Mouse (Mus musculus) left cerebral cortex, adult 8-10 months (tissue): ENCODE data around the gene Ckap2. TPM values are rescaled to one million over a fixed set of nuclear protein-coding genes. Genes with fewer than 3 reads are reported as not detected.
"Not testable (repeated sequence)": the region's sequence is repeated elsewhere in the genome, so short reads cannot be mapped to it uniquely, and the experiment has no call there.

ENCODE experiments used
- DNase-seq, 2 experiments: peaks; one replicate each; pipeline ENCODE4 v3.0.0; 2022; ENCODE audit warnings: low spot score in 2 of 2
- total RNA-seq, 4 experiments: library from RNA; stranded (reverse); gene quantifications; 2 replicates each; pipeline ENCODE4 v1.2.4; 2022

The Ckap2 gene
- total RNA-seq, 4 experiments from 2014 or later = 0.30 to 0.63 (median 0.51) TPM; not detected in 1

DNA sequence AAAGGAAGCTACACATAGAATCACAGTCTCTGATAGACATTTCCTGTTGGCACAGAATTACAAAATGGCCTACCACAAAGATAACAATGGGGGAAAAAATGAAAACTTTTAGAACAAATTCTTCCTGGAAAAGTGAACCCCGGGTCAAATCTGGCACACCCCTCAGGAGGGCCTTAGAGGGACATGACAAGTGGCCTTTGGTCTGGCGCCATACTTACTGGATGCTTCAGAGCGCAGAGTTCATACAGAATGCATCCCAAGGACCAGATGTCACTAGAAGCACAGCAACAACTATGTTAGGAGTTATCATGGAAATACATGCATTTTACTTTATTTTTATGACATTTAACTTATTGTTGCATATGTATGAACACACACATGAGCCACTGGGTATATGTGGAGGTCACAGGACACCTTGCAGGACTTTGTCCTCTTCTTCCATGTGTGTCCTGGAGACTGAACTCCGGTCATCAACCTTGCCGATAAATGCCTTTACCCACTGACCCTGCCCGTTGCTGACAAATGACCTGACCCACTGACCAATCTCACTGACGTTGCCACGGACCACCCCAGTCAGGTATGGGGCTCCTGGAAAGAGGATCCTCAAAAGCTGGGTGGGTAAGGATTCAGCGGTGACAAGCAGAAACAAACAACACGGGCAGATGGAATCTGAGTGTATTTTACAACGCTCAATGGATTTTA, 35.8 kb downstream of the Ckap2 start:
- no peak for DNase-seq

DNA sequence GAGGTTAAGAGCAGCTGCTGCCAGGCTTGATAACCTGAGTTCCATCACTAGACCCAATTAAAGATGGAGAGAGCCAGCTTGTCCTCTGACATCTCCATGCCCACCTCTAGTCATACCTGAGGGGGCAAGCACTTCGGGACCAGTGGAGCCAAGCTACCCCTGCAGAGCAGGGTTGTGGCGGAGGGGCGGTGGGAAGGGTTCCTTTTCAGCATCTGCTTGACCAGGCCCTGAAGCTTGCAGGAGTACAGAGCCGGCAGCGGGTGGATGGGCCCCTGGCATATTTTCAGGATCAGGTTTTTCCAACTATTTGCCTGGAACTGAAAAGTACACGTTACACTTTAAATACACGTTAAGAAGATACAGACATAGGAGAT, 37.3 kb downstream of the Ckap2 start:
- DNase-seq = no peak

DNA sequence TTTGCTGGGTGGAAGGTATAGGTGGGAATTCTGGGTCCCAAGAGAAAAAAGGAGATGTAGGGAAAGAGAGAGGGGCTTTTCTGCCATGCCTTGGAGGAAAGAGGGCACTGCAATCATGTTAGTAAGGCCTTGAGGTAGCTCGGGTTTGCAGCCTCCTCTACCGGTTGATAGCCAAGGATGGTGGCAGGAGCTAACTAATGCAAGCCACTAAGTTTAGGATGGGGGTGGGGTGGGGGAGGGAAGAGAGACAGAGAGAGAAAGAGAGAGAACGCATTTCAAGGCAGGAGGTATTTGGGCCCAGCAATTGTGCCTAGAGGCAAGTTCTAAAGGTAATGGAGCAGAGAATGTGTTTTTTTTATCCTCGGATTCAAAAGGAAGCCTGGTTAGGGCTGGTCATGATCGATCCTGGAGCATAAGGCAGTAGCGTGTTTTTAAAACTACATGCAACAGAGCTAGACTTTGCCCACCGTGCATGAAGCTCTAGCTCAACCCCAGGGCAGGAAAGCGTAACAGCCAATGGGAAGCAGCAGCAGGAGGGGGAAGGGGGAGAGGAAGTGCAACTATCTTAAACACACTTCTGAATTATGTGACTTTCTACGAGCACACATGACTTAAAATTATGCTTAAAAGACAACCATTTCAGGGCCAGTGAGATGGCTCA, 37.8 kb downstream of the Ckap2 start:
- DNase-seq = no peak

DNA sequence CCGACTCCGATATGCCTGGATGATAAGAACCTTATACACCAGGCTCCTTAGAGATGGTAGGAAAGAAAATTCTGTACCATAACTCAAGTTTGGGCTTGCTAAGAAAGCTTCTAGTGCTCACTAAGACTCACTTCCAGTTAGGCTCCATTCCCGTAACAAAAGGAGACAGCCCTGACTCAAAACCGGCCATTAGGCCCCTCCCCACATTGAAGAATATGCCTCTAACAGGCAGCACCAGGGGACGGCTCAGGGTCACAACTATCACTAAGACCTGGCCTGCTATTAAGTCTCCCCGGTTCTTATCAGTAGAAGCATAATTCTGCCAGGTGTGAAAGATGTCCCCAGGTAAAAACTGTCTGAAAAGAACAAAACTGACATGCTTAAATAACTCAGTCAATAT, 39.8 kb downstream of the Ckap2 start:
- DNase-seq = no peak

DNA sequence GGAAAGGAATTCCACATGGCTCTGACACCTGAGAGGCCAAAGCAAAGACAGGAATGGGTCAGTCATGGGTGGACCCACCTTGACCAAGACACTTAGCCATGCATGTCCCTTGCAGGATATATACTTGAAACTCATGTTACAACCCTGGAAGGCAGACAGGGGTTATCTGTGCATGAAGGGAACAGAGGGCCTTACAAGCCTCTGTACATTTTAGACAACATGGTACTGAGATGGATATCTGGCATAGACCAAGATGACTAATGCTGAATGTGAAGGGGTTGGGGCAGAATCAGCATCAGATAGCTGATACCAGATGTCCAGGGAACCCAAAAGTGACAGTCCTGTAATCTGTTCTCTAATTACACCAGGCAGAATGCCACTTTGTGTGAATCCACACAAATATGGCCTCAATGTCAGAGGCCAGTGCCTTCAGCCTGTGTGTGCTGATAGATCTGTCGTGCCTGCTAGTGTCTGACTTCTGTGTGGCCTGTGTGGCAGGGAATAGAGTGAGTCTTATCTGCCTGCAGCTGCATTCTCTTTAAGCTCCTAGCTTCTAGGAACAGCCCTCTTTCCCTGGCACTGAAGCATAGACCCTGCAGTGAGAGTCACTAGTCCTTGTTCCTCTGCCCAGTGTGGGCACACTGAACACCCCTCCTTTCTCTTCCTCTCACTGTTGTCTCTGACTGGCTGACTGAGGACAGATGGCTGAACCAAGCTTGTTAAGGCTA, 41.7 kb downstream of the Ckap2 start:
- no peak for DNase-seq

DNA sequence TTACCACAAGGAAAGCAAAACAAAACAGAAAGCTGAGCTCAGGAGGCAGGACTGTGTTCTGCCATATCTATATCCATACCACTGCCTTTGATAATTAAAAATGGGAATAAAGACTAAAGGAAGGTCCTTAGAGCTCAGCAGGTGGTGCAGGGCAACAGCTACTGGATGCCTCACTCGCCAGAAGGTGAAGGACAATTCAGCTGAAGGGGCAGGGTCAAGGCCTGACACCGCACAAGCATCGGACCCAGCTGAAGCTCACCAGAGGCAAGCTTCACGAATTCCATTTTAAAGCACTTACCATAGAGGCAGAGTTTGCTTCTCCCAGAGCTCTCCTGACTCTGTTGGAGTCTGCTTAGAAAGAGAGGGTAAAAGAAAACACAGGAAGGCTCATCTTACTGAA, 43.0 kb downstream of the Ckap2 start:
- DNase-seq = no peak

DNA sequence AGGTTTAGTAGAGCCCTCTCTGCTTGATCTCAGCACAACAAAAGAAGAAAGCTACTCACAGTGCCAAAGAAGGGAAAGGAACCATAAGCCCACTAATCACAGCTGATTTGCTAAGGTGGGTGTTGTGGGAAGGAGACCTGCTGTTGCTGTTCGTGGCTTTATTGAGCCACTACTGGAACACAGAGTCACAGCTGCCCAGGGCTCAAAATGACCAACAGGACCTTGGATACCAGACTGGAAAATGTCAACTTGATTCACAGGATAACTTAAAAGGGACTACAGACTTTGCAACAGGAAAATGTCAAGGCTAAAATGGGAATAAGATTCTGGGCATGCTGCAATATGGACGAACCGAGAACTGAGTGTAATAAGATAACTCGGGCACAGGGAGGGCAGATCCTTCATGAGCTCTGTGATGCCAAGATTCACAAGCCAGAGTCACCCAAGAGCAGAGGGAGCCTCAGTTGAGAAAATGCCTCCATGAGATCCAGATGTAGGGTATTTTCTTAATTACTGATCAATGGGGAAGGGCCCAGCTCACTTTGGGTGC, 43.7 kb downstream of the Ckap2 start:
- DNase-seq = no peak

DNA sequence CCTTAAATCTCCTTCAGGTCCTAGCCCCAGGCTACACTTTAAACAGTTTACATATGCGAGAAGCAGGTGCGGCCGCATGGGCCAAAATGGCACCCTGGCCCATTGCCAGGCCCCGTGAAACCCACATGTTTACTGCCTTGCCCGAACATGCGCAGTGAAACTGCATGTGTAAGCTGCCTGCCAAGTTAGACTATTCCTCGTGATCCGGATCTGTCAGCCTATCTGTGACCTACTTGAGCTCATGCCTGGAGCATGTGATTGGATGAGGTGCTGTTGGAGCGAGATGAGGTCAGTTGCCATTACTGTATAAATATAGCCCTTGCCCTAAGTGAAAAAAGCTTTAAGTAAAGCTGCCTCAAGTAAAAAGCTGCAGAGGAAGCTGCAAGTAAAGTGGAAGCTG, 49.2 kb downstream of the Ckap2 start:
- DNase-seq = not testable (repeated sequence)

DNA sequence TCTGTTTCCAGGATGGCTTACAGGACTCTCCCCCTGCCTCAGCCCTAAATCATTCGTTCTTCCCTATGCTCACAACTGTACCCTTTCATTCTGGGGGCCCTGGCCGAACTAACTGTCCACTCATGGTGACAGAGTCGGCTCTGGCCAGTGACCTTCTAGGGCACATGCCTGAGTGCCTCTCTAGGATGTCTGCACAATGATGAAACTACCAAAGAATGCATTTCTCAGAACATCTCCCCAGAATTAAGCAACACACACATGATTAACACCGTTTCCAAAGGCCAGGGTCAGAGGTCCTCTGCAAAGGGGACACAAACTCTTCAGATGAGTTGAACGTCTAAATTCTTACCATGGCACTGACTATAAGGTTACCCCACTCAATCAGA, 50.9 kb downstream of the Ckap2 start:
- DNase-seq = no peak

DNA sequence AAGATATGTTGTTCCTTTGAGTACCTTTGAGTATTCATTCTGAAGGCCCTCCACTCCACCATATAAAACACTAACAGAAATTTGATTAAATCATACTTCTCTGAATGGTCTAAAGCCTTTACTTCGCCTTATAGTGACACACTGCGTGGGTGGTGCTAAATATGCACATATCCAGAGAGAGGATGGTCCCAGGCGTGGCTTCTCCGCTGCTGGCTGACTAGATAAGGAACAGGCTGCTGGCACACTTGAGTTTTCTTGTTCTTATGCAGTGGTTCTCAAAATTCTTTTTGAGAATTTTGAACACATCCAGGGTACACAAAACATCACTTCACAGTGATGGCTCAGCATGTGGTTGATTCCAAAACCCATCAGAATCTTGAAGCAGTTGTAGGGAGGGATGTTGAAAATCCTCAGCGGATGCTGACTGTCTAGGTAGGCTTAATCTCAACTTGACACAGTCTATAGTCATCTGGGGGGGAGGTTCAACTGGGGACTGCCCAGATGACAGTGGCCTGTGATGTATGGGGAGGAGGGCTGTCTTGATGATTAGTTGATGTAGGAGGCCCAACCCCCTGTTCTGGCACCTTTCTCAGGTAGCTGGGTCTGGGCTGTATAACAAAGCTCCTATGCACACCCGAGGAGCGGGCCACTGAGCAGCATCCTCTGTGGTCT, 51.4 kb downstream of the Ckap2 start:
- DNase-seq = no peak

DNA sequence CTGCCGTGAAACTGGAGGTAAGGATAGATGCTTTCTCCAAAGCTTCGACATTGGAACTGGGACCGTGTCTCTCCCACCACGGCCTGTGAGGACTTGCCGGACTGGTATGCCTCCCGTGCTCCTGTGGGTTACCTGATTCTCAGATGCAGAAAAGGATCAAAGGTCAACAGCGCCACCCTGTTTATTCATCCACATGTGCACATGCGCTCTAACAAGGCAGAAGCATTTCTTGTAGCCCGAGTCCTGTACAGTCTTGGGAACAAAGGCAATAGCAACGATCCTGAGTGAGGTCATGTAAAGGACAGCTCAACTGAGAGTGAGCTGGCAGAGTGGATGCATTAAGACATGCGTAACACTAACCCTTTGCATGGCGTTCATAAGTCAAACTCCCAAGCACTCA, 53.6 kb downstream of the Ckap2 start:
- DNase-seq = no peak

DNA sequence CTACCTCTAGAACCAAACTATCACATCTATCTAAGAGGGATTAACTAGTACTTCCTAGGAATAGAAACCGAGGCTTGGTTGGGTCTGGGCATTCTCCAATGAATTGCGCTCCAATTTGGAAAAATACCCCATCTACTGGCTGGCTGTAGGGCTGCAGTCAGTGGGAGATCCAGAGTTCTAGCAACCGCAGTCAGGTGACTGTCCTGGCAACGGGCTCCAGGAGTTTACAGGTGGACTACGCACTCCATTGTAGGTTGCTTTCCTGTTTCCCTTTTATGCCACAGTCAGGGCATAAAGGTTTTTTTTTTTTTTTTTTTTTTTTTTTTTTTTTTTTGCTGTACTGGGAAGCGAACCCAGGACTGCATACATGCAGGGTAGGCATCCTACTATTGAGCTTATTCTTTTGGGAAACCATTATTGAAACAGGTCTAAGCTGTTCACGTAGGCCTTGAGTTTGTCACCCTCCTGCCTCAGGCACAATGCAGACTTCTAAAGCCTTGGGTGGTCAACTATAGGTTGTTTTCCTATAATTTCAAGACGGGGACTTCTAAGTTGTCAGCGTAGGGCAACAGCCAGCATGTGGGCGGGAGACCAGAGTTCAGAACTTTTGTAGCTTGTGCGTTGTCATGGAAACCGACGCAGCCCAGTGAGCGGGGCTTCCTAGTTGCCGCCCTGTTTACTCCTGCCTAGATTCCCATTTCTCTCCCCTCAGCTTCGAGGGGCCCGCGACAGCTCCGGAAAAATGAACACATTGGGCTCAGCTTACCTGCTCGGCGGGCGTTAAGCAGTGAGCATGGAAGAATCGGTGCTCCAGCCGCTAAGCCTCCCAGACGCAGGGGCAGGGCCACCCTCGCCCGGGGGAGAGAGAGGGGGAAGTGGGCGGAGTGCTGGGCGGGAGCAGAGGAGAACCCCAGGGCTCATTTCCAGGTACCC, 61.1 kb downstream of the Ckap2 start, which contains the start of gene Nek5:
Nek5 (minus strand) TSS at position 834 of the 933 bp plus-strand sequence.
- no peak for DNase-seq

Other genes with a start within 250 kb of the Ckap2 start
- not detected for gene Defb35, start 247.5 kb downstream of the Ckap2 start, total RNA-seq
- gene Defb13, start 239.1 kb downstream of the Ckap2 start, total RNA-seq = not detected
- not detected for gene Fam90a1a, start 227.1 kb downstream of the Ckap2 start, total RNA-seq
- gene Ccdc70, start 216.0 kb downstream of the Ckap2 start, total RNA-seq = not detected
- gene Atp7b, start 125.5 kb downstream of the Ckap2 start, total RNA-seq = 1 to 10 TPM; 2.0 to 2.3 (median 2.2) TPM
- gene Alg11, start 125.1 kb downstream of the Ckap2 start, total RNA-seq = 10 to 100 TPM; 31.6 to 34.7 (median 33.8) TPM
- gene Nek5, start 60.8 kb downstream of the Ckap2 start, total RNA-seq = under 1 TPM in 2 of 4 experiments, not detected in 2; 0.27 to 0.33 TPM
- 1 to 10 TPM; 1.6 to 3.5 (median 2.1) TPM for gene Nek3, start 19.4 kb downstream of the Ckap2 start, total RNA-seq
- 10 to 100 TPM; 19.3 to 24.8 (median 20.4) TPM for gene Vps36, start 7.0 kb upstream of the Ckap2 start, total RNA-seq
- gene Thsd1, start 41.5 kb upstream of the Ckap2 start, total RNA-seq = 1 to 10 TPM; 3.0 to 4.2 (median 3.4) TPM
- not detected for gene Tpte, start 97.6 kb upstream of the Ckap2 start, total RNA-seq
- gene Slc25a15, start 212.8 kb upstream of the Ckap2 start, total RNA-seq = 10 to 100 TPM; 10.1 to 10.9 (median 10.6) TPM
- 10 to 100 TPM; 21.5 to 27.0 (median 25.4) TPM for gene Mrps31, start 225.5 kb upstream of the Ckap2 start, total RNA-seq